Comparison of ENCODE assay signal across 39 mouse cellular contexts in genomic region chr2:89093848-89094247, GRCm38 (mm10). TPM values are rescaled to one million over a fixed set of nuclear protein-coding genes. Genes with fewer than 3 reads are reported as not detected.
"Had no signal": no experiment of that assay in that cellular context is flagged by ENCODE, and none has a peak within 500 bp of the region (broad histone marks: within the 10 kb centered on the region; RNA-seq: fewer than 3 reads in every experiment).

No protein-coding gene starts in this region.

- H3K27me3 ChIP-seq: embryonic facial prominence, embryonic 12.5 days; embryonic facial prominence, embryonic 13.5 days; embryonic facial prominence, embryonic 15.5 days; forebrain, embryonic 12.5 days; forebrain, embryonic 13.5 days; forebrain, embryonic 15.5 days had no signal

- H3K4me3 ChIP-seq: embryonic facial prominence, embryonic 10.5 days; embryonic facial prominence, embryonic 12.5 days; embryonic facial prominence, embryonic 13.5 days; embryonic facial prominence, embryonic 15.5 days; erythroblast, embryonic 14.5 days; forebrain, embryonic 10.5 days; forebrain, embryonic 12.5 days; forebrain, embryonic 13.5 days; forebrain, embryonic 15.5 days; gastrocnemius, adult 2 months; heart, adult 2 months; heart, embryonic 10.5 days had no signal

- H3K9me3 ChIP-seq: embryonic facial prominence, embryonic 10.5 days; embryonic facial prominence, embryonic 12.5 days; embryonic facial prominence, embryonic 13.5 days; embryonic facial prominence, embryonic 15.5 days; forebrain, embryonic 10.5 days; forebrain, embryonic 12.5 days; forebrain, embryonic 13.5 days; forebrain, embryonic 15.5 days; heart, embryonic 10.5 days had no signal

- H3K36me3 ChIP-seq: embryonic facial prominence, embryonic 10.5 days; embryonic facial prominence, embryonic 12.5 days; embryonic facial prominence, embryonic 13.5 days; embryonic facial prominence, embryonic 15.5 days; forebrain, embryonic 10.5 days; forebrain, embryonic 12.5 days; forebrain, embryonic 15.5 days; heart, embryonic 10.5 days had no signal

- H3K27ac ChIP-seq: embryonic facial prominence, embryonic 10.5 days; embryonic facial prominence, embryonic 12.5 days; embryonic facial prominence, embryonic 13.5 days; embryonic facial prominence, embryonic 15.5 days; forebrain, embryonic 10.5 days; forebrain, embryonic 12.5 days; forebrain, embryonic 13.5 days; forebrain, embryonic 15.5 days; gastrocnemius, adult 2 months; heart, adult 2 months; heart, embryonic 10.5 days had no signal

- DNase-seq: cerebellum, adult 9-11 months; cerebellum, postnatal 10 days; cerebellum, postnatal 14 days; cerebellum, postnatal 25 days; cerebellum, postnatal 36 days; embryo, embryonic 11 days; forebrain, postnatal 0 days; gastrocnemius, adult 2 months; gastrocnemius, postnatal 10 days; gastrocnemius, postnatal 14 days; gastrocnemius, postnatal 25 days; gastrocnemius, postnatal 36 days; heart, adult 11 months; heart, adult 18-20 months; heart, adult 2 months had no signal

- H3K9ac ChIP-seq: embryonic facial prominence, embryonic 12.5 days; embryonic facial prominence, embryonic 13.5 days; embryonic facial prominence, embryonic 15.5 days; forebrain, embryonic 12.5 days; forebrain, embryonic 13.5 days; forebrain, embryonic 15.5 days; forebrain, postnatal 0 days had no signal

- H3K4me1 ChIP-seq: embryonic facial prominence, embryonic 10.5 days; embryonic facial prominence, embryonic 12.5 days; embryonic facial prominence, embryonic 13.5 days; embryonic facial prominence, embryonic 15.5 days; forebrain, embryonic 10.5 days; forebrain, embryonic 12.5 days; forebrain, embryonic 13.5 days; forebrain, embryonic 15.5 days; heart, embryonic 10.5 days had no signal

RNA-seq across cellular contexts. Expression of gene Olfr1219, which starts 10.5 kb away (rescaled TPM):
- total RNA-seq: common myeloid progenitor, adult 5-6 weeks; forebrain, postnatal 0 days; gastrocnemius, adult 18-20 months; gastrocnemius, adult 2 months; gastrocnemius, adult 8-10 months; gastrocnemius, postnatal 10 days; gastrocnemius, postnatal 14 days; gastrocnemius, postnatal 25 days; gastrocnemius, postnatal 36 days; gastrocnemius, postnatal 4 days; granulocyte monocyte progenitor cell, adult 5-6 weeks; heart, adult 18-20 months; heart, adult 2 months; heart, adult 8-10 months had no signal
- polyA plus RNA-seq: cortical plate, adult 2 months; embryonic facial prominence, embryonic 10.5 days; embryonic facial prominence, embryonic 11.5 days; embryonic facial prominence, embryonic 12.5 days; embryonic facial prominence, embryonic 13.5 days; embryonic facial prominence, embryonic 14.5 days; embryonic facial prominence, embryonic 15.5 days; erythroblast, embryonic 14.5 days; forebrain, embryonic 10.5 days; forebrain, embryonic 11.5 days; forebrain, embryonic 12.5 days; forebrain, embryonic 13.5 days; forebrain, embryonic 14.5 days; forebrain, embryonic 15.5 days; forebrain, embryonic 16.5 days; forebrain, postnatal 0 days; frontal cortex, adult 2 months; gonadal fat pad, adult 2 months; heart, adult 2 months; heart, embryonic 10.5 days had no signal

RNA-seq across cellular contexts. Expression of gene Olfr1220, which starts 12.8 kb away (rescaled TPM):
- total RNA-seq: common myeloid progenitor, adult 5-6 weeks; forebrain, postnatal 0 days; gastrocnemius, adult 18-20 months; gastrocnemius, adult 2 months; gastrocnemius, adult 8-10 months; gastrocnemius, postnatal 10 days; gastrocnemius, postnatal 14 days; gastrocnemius, postnatal 25 days; gastrocnemius, postnatal 36 days; gastrocnemius, postnatal 4 days; granulocyte monocyte progenitor cell, adult 5-6 weeks; heart, adult 18-20 months; heart, adult 2 months; heart, adult 8-10 months had no signal
- polyA plus RNA-seq: cortical plate, adult 2 months; embryonic facial prominence, embryonic 10.5 days; embryonic facial prominence, embryonic 11.5 days; embryonic facial prominence, embryonic 13.5 days; embryonic facial prominence, embryonic 14.5 days; embryonic facial prominence, embryonic 15.5 days; erythroblast, embryonic 14.5 days; forebrain, embryonic 10.5 days; forebrain, embryonic 11.5 days; forebrain, embryonic 12.5 days; forebrain, embryonic 13.5 days; forebrain, embryonic 14.5 days; forebrain, embryonic 15.5 days; forebrain, embryonic 16.5 days; forebrain, postnatal 0 days; frontal cortex, adult 2 months; gonadal fat pad, adult 2 months; heart, adult 2 months; heart, embryonic 10.5 days had no signal

RNA-seq across cellular contexts. Expression of gene Olfr1221, which starts 23.2 kb away (rescaled TPM):
- total RNA-seq: common myeloid progenitor, adult 5-6 weeks; forebrain, postnatal 0 days; gastrocnemius, adult 18-20 months; gastrocnemius, adult 2 months; gastrocnemius, adult 8-10 months; gastrocnemius, postnatal 10 days; gastrocnemius, postnatal 14 days; gastrocnemius, postnatal 25 days; gastrocnemius, postnatal 36 days; gastrocnemius, postnatal 4 days; granulocyte monocyte progenitor cell, adult 5-6 weeks; heart, adult 18-20 months; heart, adult 2 months; heart, adult 8-10 months had no signal
- polyA plus RNA-seq: cortical plate, adult 2 months; embryonic facial prominence, embryonic 10.5 days; embryonic facial prominence, embryonic 11.5 days; embryonic facial prominence, embryonic 12.5 days; embryonic facial prominence, embryonic 13.5 days; embryonic facial prominence, embryonic 15.5 days; erythroblast, embryonic 14.5 days; forebrain, embryonic 10.5 days; forebrain, embryonic 11.5 days; forebrain, embryonic 12.5 days; forebrain, embryonic 13.5 days; forebrain, embryonic 14.5 days; forebrain, embryonic 15.5 days; forebrain, embryonic 16.5 days; forebrain, postnatal 0 days; frontal cortex, adult 2 months; gonadal fat pad, adult 2 months; heart, adult 2 months; heart, embryonic 10.5 days had no signal

RNA-seq across cellular contexts. Expression of gene Olfr1218, which starts 32.9 kb away (rescaled TPM):
- total RNA-seq: common myeloid progenitor, adult 5-6 weeks; forebrain, postnatal 0 days; gastrocnemius, adult 18-20 months; gastrocnemius, adult 2 months; gastrocnemius, adult 8-10 months; gastrocnemius, postnatal 10 days; gastrocnemius, postnatal 14 days; gastrocnemius, postnatal 25 days; gastrocnemius, postnatal 36 days; gastrocnemius, postnatal 4 days; granulocyte monocyte progenitor cell, adult 5-6 weeks; heart, adult 18-20 months; heart, adult 2 months; heart, adult 8-10 months had no signal
- polyA plus RNA-seq: cortical plate, adult 2 months; embryonic facial prominence, embryonic 10.5 days; embryonic facial prominence, embryonic 11.5 days; embryonic facial prominence, embryonic 12.5 days; embryonic facial prominence, embryonic 13.5 days; embryonic facial prominence, embryonic 14.5 days; embryonic facial prominence, embryonic 15.5 days; erythroblast, embryonic 14.5 days; forebrain, embryonic 10.5 days; forebrain, embryonic 11.5 days; forebrain, embryonic 12.5 days; forebrain, embryonic 13.5 days; forebrain, embryonic 14.5 days; forebrain, embryonic 15.5 days; forebrain, embryonic 16.5 days; forebrain, postnatal 0 days; frontal cortex, adult 2 months; gonadal fat pad, adult 2 months; heart, adult 2 months; heart, embryonic 10.5 days had no signal

RNA-seq across cellular contexts. Expression of gene Olfr1222, which starts 39.0 kb away (rescaled TPM):
- total RNA-seq: common myeloid progenitor, adult 5-6 weeks; forebrain, postnatal 0 days; gastrocnemius, adult 18-20 months; gastrocnemius, adult 2 months; gastrocnemius, adult 8-10 months; gastrocnemius, postnatal 10 days; gastrocnemius, postnatal 14 days; gastrocnemius, postnatal 25 days; gastrocnemius, postnatal 36 days; gastrocnemius, postnatal 4 days; granulocyte monocyte progenitor cell, adult 5-6 weeks; heart, adult 18-20 months; heart, adult 2 months; heart, adult 8-10 months had no signal
- polyA plus RNA-seq: cortical plate, adult 2 months; embryonic facial prominence, embryonic 10.5 days; embryonic facial prominence, embryonic 11.5 days; embryonic facial prominence, embryonic 12.5 days; embryonic facial prominence, embryonic 13.5 days; erythroblast, embryonic 14.5 days; forebrain, embryonic 10.5 days; forebrain, embryonic 11.5 days; forebrain, embryonic 12.5 days; forebrain, embryonic 13.5 days; forebrain, embryonic 14.5 days; forebrain, embryonic 15.5 days; forebrain, embryonic 16.5 days; forebrain, postnatal 0 days; frontal cortex, adult 2 months; gonadal fat pad, adult 2 months; heart, adult 2 months; heart, embryonic 10.5 days had no signal
